Mouse (Mus musculus) brain, embryonic 18.5 days (tissue): ENCODE measurements around the gene Dgkz.

Source experiments
- DNase-seq: peaks from one replicate; pipeline ENCODE4 v3.0.0-alpha.2; 2012; ENCODE audit warnings: low read depth, low spot score

Dgkz gene

GRCm38 (mm10) chr2:91996006-91996405, 20.3 kb upstream of the Dgkz start:
- no peak for DNase-seq

- no peak for DNase-seq
Measured at GRCm38 (mm10) chr2:91993409-91993808, 17.7 kb upstream of the Dgkz start.

GRCm38 (mm10) chr2:91989750-91990149, 14.1 kb upstream of the Dgkz start:
- DNase-seq = no peak

GRCm38 (mm10) chr2:91987542-91987941, 11.9 kb upstream of the Dgkz start:
- no peak for DNase-seq

GRCm38 (mm10) chr2:91986071-91986470, 10.4 kb upstream of the Dgkz start:
- no peak for DNase-seq

GRCm38 (mm10) chr2:91984906-91985525, 9.4 kb upstream of the Dgkz start:
- no peak for DNase-seq

- no peak for DNase-seq
Measured at GRCm38 (mm10) chr2:91984439-91984838, 8.8 kb upstream of the Dgkz start.

GRCm38 (mm10) chr2:91980830-91981229, 5.2 kb upstream of the Dgkz start:
- no peak for DNase-seq

- no peak for DNase-seq
Measured at GRCm38 (mm10) chr2:91980245-91980644, 4.6 kb upstream of the Dgkz start.

- no peak for DNase-seq
Measured at GRCm38 (mm10) chr2:91978547-91978946, 2.9 kb upstream of the Dgkz start.

GRCm38 (mm10) chr2:91977960-91978359, 2.3 kb upstream of the Dgkz start:
- no peak for DNase-seq

GRCm38 (mm10) chr2:91973416-91974135, 2.1 kb downstream of the Dgkz start:
- DNase-seq = no peak

GRCm38 (mm10) chr2:91972121-91972566, 3.5 kb downstream of the Dgkz start:
- DNase-seq = no peak

- DNase-seq = no peak
Measured at GRCm38 (mm10) chr2:91971231-91972097, 4.2 kb downstream of the Dgkz start.

- DNase-seq = no peak
Measured at GRCm38 (mm10) chr2:91967962-91968361, 7.7 kb downstream of the Dgkz start.

- DNase-seq = no peak
Measured at GRCm38 (mm10) chr2:91966367-91966766, 9.3 kb downstream of the Dgkz start.

- DNase-seq = no peak
Measured at GRCm38 (mm10) chr2:91965417-91965816, 10.2 kb downstream of the Dgkz start.

- DNase-seq = no peak
Measured at GRCm38 (mm10) chr2:91964610-91965204, 11.0 kb downstream of the Dgkz start.

- DNase-seq = peak; percentile 70
Measured at GRCm38 (mm10) chr2:91963443-91963932, 12.2 kb downstream of the Dgkz start.

GRCm38 (mm10) chr2:91962864-91963401, 12.7 kb downstream of the Dgkz start:
- no peak for DNase-seq
